Mouse (Mus musculus): ENCODE measurements around the gene Txn1. TPM values are rescaled to one million over a fixed set of nuclear protein-coding genes. Genes with fewer than 3 reads are reported as not detected.

The Txn1 gene
- polyA plus RNA-seq, 1 experiment from 2014 or later = 414 TPM

DNA sequence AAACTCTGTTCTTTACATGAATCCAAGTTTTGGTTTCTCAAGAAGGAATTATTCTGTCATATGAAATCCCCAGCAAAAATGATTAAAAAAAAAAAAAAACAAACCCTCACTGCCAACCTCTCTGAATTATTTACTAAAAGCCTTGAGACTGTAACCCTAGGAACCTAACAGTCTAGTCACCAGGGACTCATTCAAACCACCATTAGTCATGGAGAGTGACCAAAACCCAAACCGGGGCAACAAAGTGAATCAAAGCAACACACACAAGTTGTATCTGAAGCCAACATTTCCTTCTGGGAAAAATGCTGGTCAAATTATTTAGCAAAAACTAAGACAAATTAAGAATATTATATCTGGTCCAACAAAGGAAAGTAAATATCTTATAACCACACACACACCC lies 3.3 kb downstream of the Txn1 start:
- peaks cover 3% of the 10 kb centered on the region; the same call in 1 of the 2 replicates for H3K9me3 ChIP-seq (ENCODE audit: control insufficient read depth, low read length)
- no peak overlapping the region for H3K27ac ChIP-seq (ENCODE audit: low read depth, low read length)
- ATAC-seq (replicated peaks; ENCODE audit: low FRiP score) = no peak
- no peak overlapping the region for H3K9ac ChIP-seq (ENCODE audit: low read length)
- H3K4me1 ChIP-seq (replicated peaks; ENCODE audit: control insufficient read depth, insufficient read depth, low read length) = peaks cover 3% of the 10 kb centered on the region; the same call in 1 of the 2 replicates
- whole genome bisulfite sequencing = 87% methylated on average over 1 of the region's 1 CpGs
- no peaks in the 10 kb centered on the region for H3K27me3 ChIP-seq (ENCODE audit: control insufficient read depth, insufficient read depth, low read length)
- DNase-seq (ENCODE audit: low spot score) = no peak
- H3K4me3 ChIP-seq (ENCODE audit: low read depth, low read length) = no peak overlapping the region
- peaks cover 9% of the 10 kb centered on the region for H3K36me3 ChIP-seq (ENCODE audit: control insufficient read depth, insufficient read depth, low read length)
- no peak overlapping the region for H3K4me2 ChIP-seq (ENCODE audit: low read depth, low read length, severe bottlenecking)

DNA sequence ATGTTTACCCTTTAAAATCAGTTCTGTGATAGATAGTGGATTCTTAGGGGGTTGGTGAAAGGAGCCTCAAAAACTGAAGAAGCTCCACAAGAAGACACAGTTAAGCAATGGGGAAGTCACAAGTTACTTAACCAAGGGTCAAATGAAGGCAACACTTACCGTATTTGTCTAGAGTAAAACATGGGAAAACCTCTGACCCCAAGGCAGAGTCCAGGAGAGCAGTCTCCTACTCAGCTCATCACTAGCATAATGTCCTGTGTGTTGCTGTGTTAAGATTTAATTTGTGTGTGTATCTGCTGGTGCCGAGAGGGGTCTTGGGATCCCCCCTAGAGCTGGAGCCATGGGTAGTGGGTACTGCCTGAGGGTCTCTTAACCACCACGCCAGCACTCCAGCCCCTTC lies 3.8 kb downstream of the Txn1 start:
- WGBS = 96% methylated on average over 3 of the region's 3 CpGs

DNA sequence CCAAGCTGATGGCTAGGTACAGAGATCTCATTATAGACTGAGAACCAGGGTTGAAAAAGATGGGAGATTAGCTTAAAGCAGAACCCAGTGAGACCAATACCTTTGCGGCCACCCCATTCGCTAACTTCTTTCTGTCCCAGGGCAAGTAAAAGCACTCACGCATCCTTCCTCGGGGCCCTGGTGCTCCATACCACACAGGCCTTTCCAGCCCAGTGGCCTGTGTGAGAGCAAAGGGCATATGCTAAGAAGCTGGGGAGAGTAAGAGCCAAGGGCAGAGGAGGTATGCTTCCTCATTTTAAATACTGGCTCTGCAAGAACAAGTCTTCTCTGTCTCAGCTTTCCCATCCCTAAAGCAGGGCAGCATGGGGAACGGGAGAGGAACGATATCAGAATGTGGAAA lies 6.3 kb downstream of the Txn1 start:
- WGBS = 96% methylated on average over 6 of the region's 6 CpGs
- Histone ChIP-seq H3K4me3 (ENCODE audit: low read depth, low read length) (no peak overlapping the region), H3K9ac (ENCODE audit: low read length) (no peak overlapping the region), H3K9me3 (ENCODE audit: control insufficient read depth, low read length) (peaks cover 3% of the 10 kb centered on the region; the same call in 1 of the 2 replicates), H3K36me3 (ENCODE audit: control insufficient read depth, insufficient read depth, low read length) (peaks cover 9% of the 10 kb centered on the region), H3K4me1 (replicated peaks; ENCODE audit: control insufficient read depth, insufficient read depth, low read length) (peaks cover 1% of the 10 kb centered on the region; the same call in 1 of the 2 replicates), H3K27ac (ENCODE audit: low read depth, low read length) (no peak overlapping the region), H3K27me3 (ENCODE audit: control insufficient read depth, insufficient read depth, low read length) (no peaks in the 10 kb centered on the region), H3K4me2 (ENCODE audit: low read depth, low read length, severe bottlenecking) (no peak overlapping the region)
- no peak for ATAC-seq (replicated peaks; ENCODE audit: low FRiP score)
- DNase-seq (ENCODE audit: low spot score) = no peak

More for the DNA sequence above, 3.8 kb downstream of the Txn1 start:
- H3K9me3 ChIP-seq (ENCODE audit: control insufficient read depth, low read length) = peaks cover 3% of the 10 kb centered on the region; the same call in 1 of the 2 replicates
- H3K27me3 ChIP-seq (ENCODE audit: control insufficient read depth, insufficient read depth, low read length) = no peaks in the 10 kb centered on the region
- H3K4me1 ChIP-seq (replicated peaks; ENCODE audit: control insufficient read depth, insufficient read depth, low read length) = peaks cover 3% of the 10 kb centered on the region; the same call in 1 of the 2 replicates
- no peak for ATAC-seq (replicated peaks; ENCODE audit: low FRiP score)
- no peak overlapping the region for H3K27ac ChIP-seq (ENCODE audit: low read depth, low read length)
- peaks cover 9% of the 10 kb centered on the region for H3K36me3 ChIP-seq (ENCODE audit: control insufficient read depth, insufficient read depth, low read length)
- no peak overlapping the region for H3K4me2 ChIP-seq (ENCODE audit: low read depth, low read length, severe bottlenecking)
- no peak overlapping the region for H3K4me3 ChIP-seq (ENCODE audit: low read depth, low read length)
- H3K9ac ChIP-seq (ENCODE audit: low read length) = no peak overlapping the region
- no peak for DNase-seq (ENCODE audit: low spot score)

DNA sequence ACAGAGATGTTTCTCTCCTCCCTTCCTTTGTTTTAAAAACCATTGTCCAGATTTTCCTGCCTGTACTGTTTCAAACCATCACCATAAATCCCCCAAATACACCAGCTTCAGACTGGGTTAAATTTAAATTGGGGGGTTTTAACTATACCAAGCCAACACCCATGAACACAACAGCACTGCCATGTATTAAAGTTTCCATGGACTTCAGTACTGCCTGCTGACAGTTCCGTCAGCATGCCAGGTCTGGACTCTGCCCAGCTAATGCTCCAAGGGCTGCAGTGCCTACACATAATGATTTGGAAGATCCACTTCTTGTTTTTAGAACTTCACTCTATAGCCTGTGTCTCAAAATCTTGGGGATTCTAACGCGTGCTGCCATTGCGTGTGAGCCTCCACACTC lies 8.7 kb downstream of the Txn1 start:
- Histone ChIP-seq H3K9ac (ENCODE audit: low read length) (no peak overlapping the region), H3K4me2 (ENCODE audit: low read depth, low read length, severe bottlenecking) (no peak overlapping the region), H3K4me3 (ENCODE audit: low read depth, low read length) (no peak overlapping the region), H3K9me3 (ENCODE audit: control insufficient read depth, low read length) (peaks cover 3% of the 10 kb centered on the region; the same call in 1 of the 2 replicates), H3K36me3 (ENCODE audit: control insufficient read depth, insufficient read depth, low read length) (peaks cover 12% of the 10 kb centered on the region), H3K4me1 (replicated peaks; ENCODE audit: control insufficient read depth, insufficient read depth, low read length) (no peaks in the 10 kb centered on the region), H3K27me3 (ENCODE audit: control insufficient read depth, insufficient read depth, low read length) (no peaks in the 10 kb centered on the region), H3K27ac (ENCODE audit: low read depth, low read length) (no peak overlapping the region)
- DNase-seq (ENCODE audit: low spot score) (no peak), ATAC-seq (replicated peaks; ENCODE audit: low FRiP score) (no peak)
- WGBS = 96% methylated on average over 4 of the region's 4 CpGs

DNA sequence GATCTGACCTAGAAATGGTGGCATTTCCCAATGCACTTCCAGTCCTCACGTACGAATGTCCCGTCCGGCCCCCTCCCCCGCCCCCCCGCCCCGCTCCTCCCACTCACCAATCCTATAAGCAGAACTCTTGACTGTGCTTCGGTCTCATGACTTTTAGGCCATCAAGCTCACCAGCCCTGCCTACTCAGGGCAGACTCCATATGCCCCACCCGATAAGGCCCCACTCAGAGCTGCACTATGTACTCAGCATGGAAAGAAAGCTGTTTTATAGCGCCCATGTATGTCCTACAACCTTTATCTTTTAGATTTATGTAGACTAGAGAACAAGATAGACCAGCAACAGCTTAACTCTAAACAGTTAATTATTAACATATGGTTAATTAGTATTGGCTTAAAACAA lies 9.2 kb downstream of the Txn1 start:
- H3K9me3 ChIP-seq (ENCODE audit: control insufficient read depth, low read length) = peaks cover 3% of the 10 kb centered on the region; the same call in 1 of the 2 replicates
- H3K27me3 ChIP-seq (ENCODE audit: control insufficient read depth, insufficient read depth, low read length) = no peaks in the 10 kb centered on the region
- no peak overlapping the region for H3K4me2 ChIP-seq (ENCODE audit: low read depth, low read length, severe bottlenecking)
- H3K4me3 ChIP-seq (ENCODE audit: low read depth, low read length) = no peak overlapping the region
- no peak for ATAC-seq (replicated peaks; ENCODE audit: low FRiP score)
- H3K36me3 ChIP-seq (ENCODE audit: control insufficient read depth, insufficient read depth, low read length) = peaks cover 12% of the 10 kb centered on the region
- H3K27ac ChIP-seq (ENCODE audit: low read depth, low read length) = no peak overlapping the region
- no peak overlapping the region for H3K9ac ChIP-seq (ENCODE audit: low read length)
- no peak for DNase-seq (ENCODE audit: low spot score)
- WGBS = 90% methylated on average over 10 of the region's 10 CpGs
- H3K4me1 ChIP-seq (replicated peaks; ENCODE audit: control insufficient read depth, insufficient read depth, low read length) = no peaks in the 10 kb centered on the region

DNA sequence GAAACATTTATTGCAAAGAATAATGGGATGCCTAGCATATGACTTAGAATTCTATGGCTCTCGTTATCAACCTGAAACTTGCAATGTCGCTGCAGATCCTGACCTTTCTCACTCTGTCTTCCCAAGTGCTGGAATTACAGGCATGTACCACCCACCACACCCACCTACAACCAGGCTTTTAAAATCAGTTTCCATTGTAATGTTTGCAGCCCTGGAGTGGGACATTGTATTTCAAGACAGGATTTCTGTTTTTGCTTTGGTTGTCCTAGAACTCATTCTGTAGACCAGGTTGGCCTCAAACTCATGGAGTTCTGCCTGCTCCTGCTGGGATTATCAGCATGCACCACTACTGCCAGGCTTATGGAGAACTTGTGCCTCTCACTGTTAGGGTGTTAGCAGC lies 13.3 kb downstream of the Txn1 start:
- WGBS = 92% methylated on average over 2 of the region's 2 CpGs
- no peak for ATAC-seq (replicated peaks; ENCODE audit: low FRiP score)
- Histone ChIP-seq H3K4me1 (replicated peaks; ENCODE audit: control insufficient read depth, insufficient read depth, low read length) (no peaks in the 10 kb centered on the region), H3K9me3 (ENCODE audit: control insufficient read depth, low read length) (no peaks in the 10 kb centered on the region), H3K4me3 (ENCODE audit: low read depth, low read length) (no peak overlapping the region), H3K36me3 (ENCODE audit: control insufficient read depth, insufficient read depth, low read length) (peaks cover 3% of the 10 kb centered on the region; the same call in 1 of the 2 replicates), H3K27me3 (ENCODE audit: control insufficient read depth, insufficient read depth, low read length) (no peaks in the 10 kb centered on the region), H3K4me2 (ENCODE audit: low read depth, low read length, severe bottlenecking) (no peak overlapping the region), H3K9ac (ENCODE audit: low read length) (no peak overlapping the region), H3K27ac (ENCODE audit: low read depth, low read length) (no peak overlapping the region)
- no peak for DNase-seq (ENCODE audit: low spot score)

DNA sequence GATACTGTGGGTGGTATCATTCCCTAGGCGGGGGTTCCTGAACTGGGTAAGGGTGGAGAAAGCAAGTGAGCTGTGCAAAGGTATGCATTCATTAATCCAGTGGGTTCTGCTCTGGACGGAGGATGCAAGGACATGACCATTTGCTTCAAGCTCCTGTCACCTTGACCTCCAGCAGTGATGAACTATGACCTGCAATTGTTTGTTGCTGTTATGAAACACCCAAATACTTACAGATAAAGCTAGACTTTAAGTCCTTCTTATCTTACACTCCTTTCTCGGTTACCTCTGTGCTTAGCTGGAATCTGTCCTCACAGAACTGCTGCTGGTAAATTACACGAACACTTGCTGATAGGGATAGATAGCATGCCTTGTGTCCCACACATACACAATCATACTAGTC lies 15.6 kb downstream of the Txn1 start:
- no peak overlapping the region for H3K27ac ChIP-seq (ENCODE audit: low read depth, low read length)
- H3K36me3 ChIP-seq (ENCODE audit: control insufficient read depth, insufficient read depth, low read length) = peaks cover 3% of the 10 kb centered on the region; the same call in 1 of the 2 replicates
- H3K4me3 ChIP-seq (ENCODE audit: low read depth, low read length) = no peak overlapping the region
- H3K4me1 ChIP-seq (replicated peaks; ENCODE audit: control insufficient read depth, insufficient read depth, low read length) = no peaks in the 10 kb centered on the region
- H3K9ac ChIP-seq (ENCODE audit: low read length) = no peak overlapping the region
- 91% methylated on average over 4 of the region's 4 CpGs for WGBS
- H3K4me2 ChIP-seq (ENCODE audit: low read depth, low read length, severe bottlenecking) = no peak overlapping the region
- DNase-seq (ENCODE audit: low spot score) (no peak), ATAC-seq (replicated peaks; ENCODE audit: low FRiP score) (no peak)
- H3K9me3 ChIP-seq (ENCODE audit: control insufficient read depth, low read length) = no peaks in the 10 kb centered on the region
- no peaks in the 10 kb centered on the region for H3K27me3 ChIP-seq (ENCODE audit: control insufficient read depth, insufficient read depth, low read length)

DNA sequence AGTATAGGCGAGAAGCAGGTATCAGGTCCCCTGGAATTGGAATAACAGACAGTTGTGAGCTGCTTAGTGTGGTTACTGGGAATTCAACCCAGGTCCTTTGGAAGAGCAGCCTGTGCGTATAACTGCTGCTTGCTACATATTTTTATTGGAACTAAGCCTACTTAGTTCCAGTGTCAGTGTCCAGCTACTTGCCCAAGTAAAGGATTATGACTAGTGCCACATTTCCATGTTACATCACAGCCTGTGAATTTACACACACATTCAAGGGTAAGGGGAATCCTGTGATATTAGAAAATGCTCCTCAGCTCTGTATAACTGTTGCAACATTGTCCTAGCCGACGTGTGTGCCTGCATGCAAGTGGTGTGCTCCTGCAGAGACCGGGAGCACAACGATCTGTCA lies 18.9 kb downstream of the Txn1 start:
- H3K9me3 ChIP-seq (ENCODE audit: control insufficient read depth, low read length) = no peaks in the 10 kb centered on the region
- no peaks in the 10 kb centered on the region for H3K27me3 ChIP-seq (ENCODE audit: control insufficient read depth, insufficient read depth, low read length)
- H3K9ac ChIP-seq (ENCODE audit: low read length) = no peak overlapping the region
- no peaks in the 10 kb centered on the region for H3K36me3 ChIP-seq (ENCODE audit: control insufficient read depth, insufficient read depth, low read length)
- no peak overlapping the region for H3K4me2 ChIP-seq (ENCODE audit: low read depth, low read length, severe bottlenecking)
- H3K4me3 ChIP-seq (ENCODE audit: low read depth, low read length) = no peak overlapping the region
- 88% methylated on average over 6 of the region's 6 CpGs for WGBS
- H3K27ac ChIP-seq (ENCODE audit: low read depth, low read length) = no peak overlapping the region
- ATAC-seq (replicated peaks; ENCODE audit: low FRiP score) (no peak), DNase-seq (ENCODE audit: low spot score) (no peak)
- no peaks in the 10 kb centered on the region for H3K4me1 ChIP-seq (replicated peaks; ENCODE audit: control insufficient read depth, insufficient read depth, low read length)

DNA sequence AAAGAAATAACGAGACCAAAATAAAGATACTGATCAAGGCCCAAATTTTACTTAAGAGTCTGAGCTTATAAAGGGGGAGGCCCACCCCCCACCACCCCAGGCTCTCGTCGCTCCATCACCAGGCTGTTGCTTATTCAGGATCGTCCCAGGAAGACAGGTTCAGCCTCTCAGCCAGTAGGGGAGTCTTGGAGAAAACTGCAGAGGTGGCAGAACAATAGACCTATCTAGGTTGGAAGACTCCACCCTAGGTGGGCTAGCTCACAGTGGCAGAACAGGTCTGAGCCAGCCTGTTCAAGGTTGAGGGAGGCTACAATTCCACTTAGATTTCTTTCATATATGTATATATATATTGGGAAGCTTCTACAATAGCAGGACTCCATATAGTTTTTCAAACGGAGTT lies 22.0 kb downstream of the Txn1 start:
- Histone ChIP-seq H3K4me3 (ENCODE audit: low read depth, low read length) (no peak overlapping the region), H3K9ac (ENCODE audit: low read length) (no peak overlapping the region), H3K4me2 (ENCODE audit: low read depth, low read length, severe bottlenecking) (no peak overlapping the region), H3K36me3 (ENCODE audit: control insufficient read depth, insufficient read depth, low read length) (no peaks in the 10 kb centered on the region), H3K4me1 (replicated peaks; ENCODE audit: control insufficient read depth, insufficient read depth, low read length) (no peaks in the 10 kb centered on the region), H3K27ac (ENCODE audit: low read depth, low read length) (no peak overlapping the region), H3K27me3 (ENCODE audit: control insufficient read depth, insufficient read depth, low read length) (no peaks in the 10 kb centered on the region), H3K9me3 (ENCODE audit: control insufficient read depth, low read length) (no peaks in the 10 kb centered on the region)
- DNase-seq (ENCODE audit: low spot score) (peak; percentile 18), ATAC-seq (replicated peaks; ENCODE audit: low FRiP score) (no peak)
- 79% methylated on average over 5 of the region's 5 CpGs for WGBS

Data from forebrain, embryonic 11.5 days (tissue).